ENCODE assay signal across 12 mouse cellular contexts in the genomic region with DNA sequence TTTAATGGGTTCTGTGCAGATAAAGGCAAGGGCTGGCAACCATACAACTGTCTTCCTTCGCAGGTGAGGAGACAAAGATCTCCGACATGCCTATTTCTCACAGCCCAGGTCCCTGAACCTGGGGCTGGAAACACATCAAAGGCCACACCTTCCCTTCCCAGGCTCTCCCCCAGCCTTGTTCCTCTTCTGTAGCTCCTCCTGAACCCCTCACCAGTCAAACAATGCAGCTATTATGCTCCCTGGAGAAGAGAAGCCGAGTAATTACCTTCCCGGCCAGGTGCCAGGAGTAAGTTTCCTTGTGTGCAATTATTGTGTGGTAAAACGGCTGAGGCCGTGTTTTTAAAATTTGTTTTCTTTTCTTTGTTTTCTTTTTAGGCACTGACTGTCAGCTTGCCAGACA.
DNase-seq lines count a peak whose midpoint lies in the region; ATAC-seq and TF ChIP-seq lines count a peak whose summit lies in the region.
"Had no signal": no experiment of that assay in that cellular context is flagged by ENCODE, and none has a peak within 500 bp of the region (broad histone marks: within the 10 kb centered on the region; RNA-seq: fewer than 3 reads in every experiment).

No protein-coding gene starts in this region.

- DNase-seq in forebrain, embryonic 10.5 days (ENCODE audit: extremely low spot score, low spot score): no peak
- peak; percentile 10 for DNase-seq in kidney, postnatal 4 days
- DNase-seq in kidney, adult 2 months: no peak
- peak; percentile 31 for DNase-seq in fat pad, adult 2 months (ENCODE audit: extremely low read depth, low read depth, low spot score)
- no peak for DNase-seq in layer of hippocampus, adult 11-12 months (ENCODE audit: low spot score)
- DNase-seq in right cerebral cortex, adult 18-20 months: no peak
- DNase-seq: cerebellum, postnatal 14 days; gastrocnemius, postnatal 25 days had no signal

- H3K9me3 ChIP-seq in forebrain, embryonic 10.5 days: no peaks in the 10 kb centered on the region; the same call in 1 of the 2 replicates
- H3K9me3 ChIP-seq in forebrain, embryonic 16.5 days (ENCODE audit: control insufficient read depth, low read length): no peaks in the 10 kb centered on the region
- no peaks in the 10 kb centered on the region for H3K9me3 ChIP-seq in limb, embryonic 13.5 days
- H3K9me3 ChIP-seq: hindbrain, embryonic 15.5 days had no signal

- no peak for TF ChIP-seq CTCF in kidney, adult 2 months (conservative IDR thresholded peaks at IDR 0.05; ENCODE audit: insufficient read depth, insufficient read length, low read depth, low read length)

- H3K27me3 ChIP-seq in forebrain, embryonic 10.5 days (ENCODE audit: poor library complexity, severe bottlenecking): no peaks in the 10 kb centered on the region
- no peaks in the 10 kb centered on the region for H3K27me3 ChIP-seq in forebrain, embryonic 16.5 days (replicated peaks; ENCODE audit: control insufficient read depth, insufficient read depth, low read length)
- H3K27me3 ChIP-seq in kidney, adult 2 months (replicated peaks; ENCODE audit: control insufficient read depth, insufficient read depth, low read length): no peaks in the 10 kb centered on the region
- H3K27me3 ChIP-seq in limb, embryonic 13.5 days: no peaks in the 10 kb centered on the region
- H3K27me3 ChIP-seq: hindbrain, embryonic 15.5 days had no signal

- H3K9ac ChIP-seq in forebrain, embryonic 16.5 days (replicated peaks; ENCODE audit: low read depth, low read length): no peak overlapping the region
- no peak overlapping the region for H3K9ac ChIP-seq in limb, embryonic 13.5 days
- H3K9ac ChIP-seq: hindbrain, embryonic 15.5 days had no signal

- no peaks in the 10 kb centered on the region for H3K36me3 ChIP-seq in forebrain, embryonic 10.5 days (replicated peaks)
- H3K36me3 ChIP-seq in forebrain, embryonic 16.5 days (ENCODE audit: control insufficient read depth, insufficient read depth): no peaks in the 10 kb centered on the region
- H3K36me3 ChIP-seq in kidney, adult 2 months (ENCODE audit: control insufficient read depth, insufficient read depth, low read length): no peaks in the 10 kb centered on the region
- no peaks in the 10 kb centered on the region for H3K36me3 ChIP-seq in limb, embryonic 13.5 days
- H3K36me3 ChIP-seq: hindbrain, embryonic 15.5 days had no signal

- 47% methylated on average over 6 of the region's 6 CpGs for WGBS in forebrain, embryonic 10.5 days
- WGBS in forebrain, embryonic 16.5 days: 20% methylated on average over 6 of the region's 6 CpGs
- 34% methylated on average over 6 of the region's 6 CpGs for WGBS in kidney, adult 2 months
- 20% methylated on average over 6 of the region's 6 CpGs for WGBS in limb, embryonic 13.5 days

- H3K4me1 ChIP-seq in forebrain, embryonic 10.5 days: peaks cover 18% of the 10 kb centered on the region
- peaks cover 7% of the 10 kb centered on the region for H3K4me1 ChIP-seq in forebrain, embryonic 16.5 days (replicated peaks; ENCODE audit: control insufficient read depth, insufficient read depth, low read length)
- H3K4me1 ChIP-seq in kidney, adult 2 months (ENCODE audit: control insufficient read depth, insufficient read depth, low read length): no peaks in the 10 kb centered on the region
- H3K4me1 ChIP-seq in limb, embryonic 13.5 days: peaks cover 13% of the 10 kb centered on the region
- H3K4me1 ChIP-seq: hindbrain, embryonic 15.5 days had no signal

- H3K4me3 ChIP-seq in forebrain, embryonic 10.5 days: no peak overlapping the region
- no peak overlapping the region for H3K4me3 ChIP-seq in forebrain, embryonic 16.5 days (replicated peaks; ENCODE audit: low read length)
- H3K4me3 ChIP-seq in kidney, adult 2 months (ENCODE audit: insufficient read depth, low read depth, low read length): no peak overlapping the region
- H3K4me3 ChIP-seq in limb, embryonic 13.5 days: no peak overlapping the region
- H3K4me3 ChIP-seq: hindbrain, embryonic 15.5 days had no signal

- no peak for TF ChIP-seq POLR2A in kidney, adult 2 months (IDR thresholded peaks at IDR 0.05; ENCODE audit: low read depth, low read length)

- H3K4me2 ChIP-seq in forebrain, embryonic 16.5 days (ENCODE audit: low read length): no peak overlapping the region
- peak overlapping the region; percentile 38 for H3K4me2 ChIP-seq in limb, embryonic 13.5 days (replicated peaks)
- H3K4me2 ChIP-seq: hindbrain, embryonic 15.5 days; liver, embryonic 11.5 days had no signal

- H3K27ac ChIP-seq in forebrain, embryonic 10.5 days: peak overlapping the region; percentile 25; the same call in 1 of the 2 replicates
- H3K27ac ChIP-seq in forebrain, embryonic 16.5 days (ENCODE audit: low read length): no peak overlapping the region
- no peak overlapping the region for H3K27ac ChIP-seq in kidney, adult 2 months (ENCODE audit: insufficient read depth, low read depth, low read length)
- H3K27ac ChIP-seq in limb, embryonic 13.5 days: 0 out of 2 replicates have a peak overlapping the region, but pooled peaks have one; percentile 1
- H3K27ac ChIP-seq: hindbrain, embryonic 15.5 days had no signal

- ATAC-seq in forebrain, embryonic 16.5 days: no peak
- ATAC-seq in limb, embryonic 13.5 days (ENCODE audit: low FRiP score, low read depth): no peak; the same call in 1 of the 2 replicates

Comparison
In these comparisons a context has a peak if more than half of its experiments do, and no peak if none do; other contexts are left out.
1. DNase-seq: peak in kidney, postnatal 4 days (2 of 2) and fat pad, adult 2 months (single experiment); none in forebrain, embryonic 10.5 days (single experiment), kidney, adult 2 months (single experiment), layer of hippocampus, adult 11-12 months (single experiment) and right cerebral cortex, adult 18-20 months (single experiment).
2. H3K27ac ChIP-seq: peak in forebrain, embryonic 10.5 days (single experiment) and limb, embryonic 13.5 days (single experiment); none in forebrain, embryonic 16.5 days (single experiment) and kidney, adult 2 months (single experiment).